Mouse (Mus musculus) B cell, adult 62 days (primary cell): ENCODE data around the gene Sstr3. TPM values are rescaled to one million over a fixed set of nuclear protein-coding genes. Genes with fewer than 3 reads are reported as not detected.

Experiments
- total RNA-seq: library from RNA; stranded (reverse); gene quantifications from 4 replicates; pipeline ENCODE4 v1.2.4, GENCODE M21; 2023

The Sstr3 gene
- total RNA-seq = not detected in 4 replicates

DNA sequence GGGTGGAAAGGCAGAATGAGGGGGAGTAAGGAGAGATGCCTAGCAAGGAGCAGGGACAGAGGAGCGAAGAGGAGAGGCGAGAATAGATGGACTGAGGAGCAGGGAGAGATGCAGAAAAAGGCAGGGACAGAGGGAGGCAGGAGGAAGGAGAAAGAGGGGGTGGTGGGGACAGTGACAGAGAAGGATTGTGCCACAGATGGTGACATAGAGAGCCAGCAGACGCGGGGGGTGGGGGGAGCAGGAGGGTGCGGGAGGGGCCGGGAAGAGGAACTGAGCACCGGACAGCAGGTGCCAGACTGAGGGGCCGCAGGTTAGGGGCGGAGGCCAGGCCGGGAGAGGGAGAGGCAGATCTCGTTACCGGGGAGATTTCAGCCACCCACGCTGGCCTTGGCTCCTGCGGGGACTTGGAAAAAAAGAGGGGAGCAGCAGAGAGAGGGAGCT is at the start of gene Sstr3:
TSS of gene Sstr3 (minus strand) at position 125 of the 441 bp plus-strand sequence.

GRCm38 (mm10) chr15:78572658-78573397 is 28.3 kb upstream of the Sstr3 start, which contains the start of gene Rac2:
Rac2 (minus strand) TSS chr15:78572783.

GRCm38 (mm10) chr15:78530671-78531450 is 13.6 kb downstream of the Sstr3 start, which contains the start of gene C1qtnf6:
C1qtnf6 (minus strand) TSS chr15:78531416.

DNA sequence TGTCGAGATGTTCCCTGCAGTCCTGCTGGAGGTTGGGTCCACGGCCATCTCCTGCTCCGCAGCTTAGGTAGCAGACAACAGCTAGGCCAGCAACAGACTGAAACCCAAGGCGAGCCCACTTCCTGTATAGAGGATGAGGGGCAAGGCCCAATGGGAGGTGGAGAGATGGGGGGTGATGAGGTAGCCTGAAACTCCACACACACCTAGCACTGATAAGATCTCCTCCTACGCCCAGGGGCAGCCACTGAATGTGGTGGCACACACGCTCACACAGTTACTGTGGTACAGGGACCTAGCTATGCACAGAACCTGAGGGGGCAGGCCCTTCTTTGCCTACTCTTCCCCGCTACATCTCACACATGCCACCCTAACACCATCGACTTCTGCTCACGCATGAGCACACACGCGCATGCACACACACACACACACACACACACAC is 49.5 kb downstream of the Sstr3 start, which contains the start of gene Il2rb:
TSS of gene Il2rb (minus strand) at position 304 of the 439 bp plus-strand sequence.

Other genes starting within 250 kb of the Sstr3 start
- 0.50 to 1.4 TPM (median 0.95 TPM) in 4 replicates for gene Csf2rb2, start 239.0 kb downstream of the Sstr3 start, total RNA-seq
- 21.1 to 26.8 TPM (median 22.9 TPM) in 4 replicates for gene Csf2rb, start 218.9 kb downstream of the Sstr3 start, total RNA-seq
- not detected in 4 replicates for gene Tex33, start 148.8 kb downstream of the Sstr3 start, total RNA-seq
- gene Tst, start 138.8 kb downstream of the Sstr3 start, total RNA-seq = 0.75 to 1.9 TPM (median 1.5 TPM) in 4 replicates
- gene Mpst, start 138.3 kb downstream of the Sstr3 start, total RNA-seq = 18.6 to 23.2 TPM (median 22.5 TPM) in 4 replicates
- 0.44 to 0.75 TPM (median 0.54 TPM) in 3 of 4 replicates, not detected in the other for gene Kctd17, start 116.1 kb downstream of the Sstr3 start, total RNA-seq
- gene Tmprss6, start 76.1 kb downstream of the Sstr3 start, total RNA-seq = not detected in 4 replicates
- 3.7 to 4.7 TPM (median 3.9 TPM) in 4 replicates for gene Il2rb, start 49.4 kb downstream of the Sstr3 start, total RNA-seq
- not detected in 4 replicates for gene C1qtnf6, start 13.3 kb downstream of the Sstr3 start, total RNA-seq
- 761 to 837 TPM (median 813 TPM) in 4 replicates for gene Rac2, start 28.1 kb upstream of the Sstr3 start, total RNA-seq
- gene Cyth4, start 52.4 kb upstream of the Sstr3 start, total RNA-seq = 157 to 169 TPM (median 159 TPM) in 4 replicates
- gene Elfn2, start 174.1 kb upstream of the Sstr3 start, total RNA-seq = 0.12 to 0.16 TPM in 2 of 4 replicates, not detected in the others
- gene Mfng, start 228.8 kb upstream of the Sstr3 start, total RNA-seq = 72.8 to 82.9 TPM (median 76.0 TPM) in 4 replicates